Mouse (Mus musculus): ENCODE data around the gene Hsd17b14.

Gene Hsd17b14

GRCm38 (mm10) chr7:45567112-45567779 lies 12.6 kb downstream of the Hsd17b14 start:
- DNase-seq (ENCODE audit: low spot score in 2 of 2): no peak

GRCm38 (mm10) chr7:45567780-45568516 lies 13.3 kb downstream of the Hsd17b14 start:
- peak; percentile 86 to 92 for DNase-seq (ENCODE audit: low spot score in 2 of 2)

GRCm38 (mm10) chr7:45568601-45569473 lies 14.1 kb downstream of the Hsd17b14 start:
- no peak for DNase-seq (ENCODE audit: low spot score in 2 of 2)

- DNase-seq (ENCODE audit: low spot score in 2 of 2): peak; percentile 68 to 71
Measured at GRCm38 (mm10) chr7:45570103-45570741, 15.5 kb downstream of the Hsd17b14 start, which contains the start of gene Bcat2. Gene Bcat2, plus strand, starts transcription at chr7:45570153.

GRCm38 (mm10) chr7:45571966-45572365 lies 17.3 kb downstream of the Hsd17b14 start:
- DNase-seq (ENCODE audit: low spot score in 2 of 2): no peak

- no peak for DNase-seq (ENCODE audit: low spot score in 2 of 2)
Measured at GRCm38 (mm10) chr7:45573954-45574353, 19.3 kb downstream of the Hsd17b14 start.

- no peak for DNase-seq (ENCODE audit: low spot score in 2 of 2)
Measured at GRCm38 (mm10) chr7:45574472-45575379, 20.0 kb downstream of the Hsd17b14 start.

- no peak for DNase-seq (ENCODE audit: low spot score in 2 of 2)
Measured at GRCm38 (mm10) chr7:45585923-45586322, 31.2 kb downstream of the Hsd17b14 start.

GRCm38 (mm10) chr7:45587631-45588592 lies 33.2 kb downstream of the Hsd17b14 start:
- no peak for DNase-seq (ENCODE audit: low spot score in 2 of 2)

GRCm38 (mm10) chr7:45589173-45589572 lies 34.5 kb downstream of the Hsd17b14 start:
- peak; percentile 92 to 94 for DNase-seq (ENCODE audit: low spot score in 2 of 2)

GRCm38 (mm10) chr7:45589898-45590297 lies 35.2 kb downstream of the Hsd17b14 start:
- DNase-seq (ENCODE audit: low spot score in 2 of 2): no peak

GRCm38 (mm10) chr7:45590874-45591273 lies 36.2 kb downstream of the Hsd17b14 start:
- no peak for DNase-seq (ENCODE audit: low spot score in 2 of 2)

- no peak for DNase-seq (ENCODE audit: low spot score in 2 of 2)
Measured at GRCm38 (mm10) chr7:45591880-45592279, 37.2 kb downstream of the Hsd17b14 start.

- peak; percentile 54 to 71 for DNase-seq (ENCODE audit: low spot score in 2 of 2)
Measured at GRCm38 (mm10) chr7:45593118-45593815, 38.6 kb downstream of the Hsd17b14 start.

- DNase-seq (ENCODE audit: low spot score in 2 of 2): no peak
Measured at GRCm38 (mm10) chr7:45595176-45595575, 40.5 kb downstream of the Hsd17b14 start.

GRCm38 (mm10) chr7:45596107-45596506 lies 41.4 kb downstream of the Hsd17b14 start:
- no peak for DNase-seq (ENCODE audit: low spot score in 2 of 2)

GRCm38 (mm10) chr7:45597013-45597412 lies 42.3 kb downstream of the Hsd17b14 start:
- DNase-seq (ENCODE audit: low spot score in 2 of 2): no peak

- DNase-seq (ENCODE audit: low spot score in 2 of 2): no peak
Measured at GRCm38 (mm10) chr7:45597527-45597926, 42.8 kb downstream of the Hsd17b14 start.
